Mouse (Mus musculus): Measurements from ENCODE around the gene Ift140.

The Ift140 gene

GRCm38 (mm10) chr17:25015655-25016291 lies at the start of gene Ift140, which contains the start of gene Cramp1l:
TSS of gene Ift140 (plus strand) at chr17:25016085.
TSS of gene Cramp1l (minus strand) at chr17:25015788.
- DNase-seq (ENCODE audit: low read depth): peak; percentile 98

GRCm38 (mm10) chr17:24987221-24987620 lies 28.7 kb upstream of the Ift140 start:
- DNase-seq (ENCODE audit: low read depth): no peak

- no peak for DNase-seq (ENCODE audit: low read depth)
These were observed 21.2 kb upstream of the Ift140 start for GRCm38 (mm10) chr17:24994721-24995120.

- no peak for DNase-seq (ENCODE audit: low read depth)
These were observed 10.8 kb upstream of the Ift140 start for GRCm38 (mm10) chr17:25005102-25005501.

- DNase-seq (ENCODE audit: low read depth): no peak
These were observed 8.4 kb upstream of the Ift140 start for GRCm38 (mm10) chr17:25007480-25007879.

GRCm38 (mm10) chr17:25013606-25014501 lies 2.0 kb upstream of the Ift140 start:
- DNase-seq (ENCODE audit: low read depth): no peak

GRCm38 (mm10) chr17:25014841-25015570 lies 879 bp upstream of the Ift140 start:
- DNase-seq (ENCODE audit: low read depth): no peak

- DNase-seq (ENCODE audit: low read depth): no peak
These were observed 627 bp downstream of the Ift140 start for GRCm38 (mm10) chr17:25016292-25017132.

GRCm38 (mm10) chr17:25036183-25036582 lies 20.3 kb downstream of the Ift140 start:
- DNase-seq (ENCODE audit: low read depth): no peak

- DNase-seq (ENCODE audit: low read depth): no peak
These were observed 29.0 kb downstream of the Ift140 start for GRCm38 (mm10) chr17:25044879-25045278.

- DNase-seq (ENCODE audit: low read depth): no peak
These were observed 29.4 kb downstream of the Ift140 start for GRCm38 (mm10) chr17:25045281-25045680.

- no peak for DNase-seq (ENCODE audit: low read depth)
These were observed 31.3 kb downstream of the Ift140 start for GRCm38 (mm10) chr17:25047143-25047542.

GRCm38 (mm10) chr17:25053274-25053673 lies 37.4 kb downstream of the Ift140 start:
- DNase-seq (ENCODE audit: low read depth): no peak

- DNase-seq (ENCODE audit: low read depth): no peak
These were observed 41.2 kb downstream of the Ift140 start for GRCm38 (mm10) chr17:25057041-25057440.

- no peak for DNase-seq (ENCODE audit: low read depth)
These were observed 47.4 kb downstream of the Ift140 start for GRCm38 (mm10) chr17:25063261-25063660.

GRCm38 (mm10) chr17:25063872-25064271 lies 48.0 kb downstream of the Ift140 start:
- no peak for DNase-seq (ENCODE audit: low read depth)

GRCm38 (mm10) chr17:25064351-25064750 lies 48.5 kb downstream of the Ift140 start:
- no peak for DNase-seq (ENCODE audit: low read depth)

GRCm38 (mm10) chr17:25065189-25065588 lies 49.3 kb downstream of the Ift140 start:
- DNase-seq (ENCODE audit: low read depth): no peak

- no peak for DNase-seq (ENCODE audit: low read depth)
These were observed 50.7 kb downstream of the Ift140 start for GRCm38 (mm10) chr17:25066595-25066994.

- no peak for DNase-seq (ENCODE audit: low read depth)
These were observed 51.6 kb downstream of the Ift140 start for GRCm38 (mm10) chr17:25067442-25067851.

GRCm38 (mm10) chr17:25068690-25069089 lies 52.8 kb downstream of the Ift140 start:
- DNase-seq (ENCODE audit: low read depth): no peak

GRCm38 (mm10) chr17:25076906-25077305 lies 61.0 kb downstream of the Ift140 start:
- DNase-seq (ENCODE audit: low read depth): no peak
